ENCODE assay signal across 16 mouse cellular contexts in the genomic region with DNA sequence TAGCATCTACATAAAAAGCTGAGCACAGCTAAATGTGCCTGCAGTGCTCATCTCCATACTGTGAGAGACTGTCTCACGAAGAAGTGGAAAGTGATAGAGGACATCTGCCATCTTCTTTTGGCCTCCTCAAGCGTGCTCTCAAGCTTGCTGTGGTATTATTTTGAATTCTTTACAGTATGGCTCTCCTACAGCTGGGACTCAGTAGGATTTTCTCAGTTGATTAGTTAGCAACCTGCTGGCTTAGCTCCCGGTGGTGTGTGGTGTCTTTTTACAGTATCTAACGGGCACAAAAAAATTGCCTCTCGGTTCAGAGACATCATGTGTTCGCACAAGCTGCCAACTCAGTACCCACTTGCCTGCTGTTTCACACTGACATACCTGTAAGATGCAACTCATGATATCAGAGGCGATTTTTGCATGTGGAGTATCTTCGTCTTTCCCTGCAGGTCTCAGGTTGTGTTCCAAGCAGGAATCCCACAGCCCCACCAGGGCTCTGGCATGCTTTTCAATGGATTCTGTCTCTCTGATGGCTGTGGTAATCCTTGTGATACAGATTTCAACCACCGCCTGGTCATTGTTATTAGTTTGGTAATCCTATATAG. TPM values are rescaled to one million over a fixed set of nuclear protein-coding genes. Genes with fewer than 3 reads are reported as not detected.
DNase-seq lines count a peak whose midpoint lies in the region; ATAC-seq lines count a peak whose summit lies in the region.
"Had no signal": no experiment of that assay in that cellular context is flagged by ENCODE, and none has a peak within 500 bp of the region (broad histone marks: within the 10 kb centered on the region; RNA-seq: fewer than 3 reads in every experiment).

No protein-coding gene starts in this region.

- no peaks in the 10 kb centered on the region for H3K4me1 ChIP-seq in limb, embryonic 11.5 days (ENCODE audit: control insufficient read depth, insufficient read depth, low read length)
- no peaks in the 10 kb centered on the region for H3K4me1 ChIP-seq in limb, embryonic 10.5 days

- ATAC-seq in limb, embryonic 11.5 days (ENCODE audit: insufficient number of reproducible peaks, low FRiP score, low TSS enrichment, low read depth), result no peak
- ATAC-seq: inflammation-experienced regulatory T-cells, adult 6 months had no signal

- no peak overlapping the region for H3K9ac ChIP-seq in limb, embryonic 11.5 days (ENCODE audit: low read length)

- H3K9me3 ChIP-seq in limb, embryonic 11.5 days (ENCODE audit: control insufficient read depth, low read length), result no peaks in the 10 kb centered on the region
- H3K9me3 ChIP-seq in limb, embryonic 10.5 days (replicated peaks), result no peaks in the 10 kb centered on the region
- H3K9me3 ChIP-seq: G1E had no signal

- no peak overlapping the region for H3K4me2 ChIP-seq in limb, embryonic 11.5 days (ENCODE audit: low read depth, severe bottlenecking)

- WGBS in limb, embryonic 11.5 days, result 86% methylated on average over 9 of the region's 9 CpGs
- WGBS in limb, embryonic 10.5 days, result 90% methylated on average over 9 of the region's 9 CpGs

- no peaks in the 10 kb centered on the region for H3K27me3 ChIP-seq in limb, embryonic 11.5 days (ENCODE audit: control insufficient read depth, insufficient read depth, low read length)
- no peaks in the 10 kb centered on the region for H3K27me3 ChIP-seq in limb, embryonic 10.5 days (ENCODE audit: low read depth, poor library complexity, severe bottlenecking)

- peak; percentile 10 to 28 for DNase-seq in frontal cortex, postnatal 36 days (ENCODE audit: low spot score in 2 of 2)
- DNase-seq in frontal cortex, postnatal 14 days (ENCODE audit: low spot score in 2 of 2), result no peak
- peak; percentile 16 for DNase-seq in limb, embryonic 11.5 days (ENCODE audit: low spot score)
- no peak for DNase-seq in limb, embryonic 10.5 days (ENCODE audit: low spot score)
- DNase-seq in cerebellum, adult 9-10 months, result peak; percentile 35
- peak; percentile 20 to 34 for DNase-seq in cerebellum, postnatal 36 days
- no peak for DNase-seq in thymus, adult 18-20 months
- DNase-seq: adrenal gland, adult 8-10 months; heart, adult 2 months; lung, adult 2 months; midbrain, embryonic 14.5 days; thymus, postnatal 14 days had no signal

- no peak overlapping the region for H3K27ac ChIP-seq in limb, embryonic 11.5 days (replicated peaks; ENCODE audit: low read depth, low read length)
- H3K27ac ChIP-seq in limb, embryonic 10.5 days, result no peak overlapping the region
- H3K27ac ChIP-seq: heart, adult 2 months had no signal

- no peaks in the 10 kb centered on the region for H3K36me3 ChIP-seq in limb, embryonic 11.5 days (ENCODE audit: control insufficient read depth, insufficient read depth, low read length)
- H3K36me3 ChIP-seq in limb, embryonic 10.5 days, result no peaks in the 10 kb centered on the region
- H3K36me3 ChIP-seq: G1E had no signal

- no peak overlapping the region for H3K4me3 ChIP-seq in limb, embryonic 11.5 days (ENCODE audit: low read depth, low read length)
- H3K4me3 ChIP-seq in limb, embryonic 10.5 days, result no peak overlapping the region
- H3K4me3 ChIP-seq: heart, adult 2 months had no signal

RNA-seq across cellular contexts. Expression of gene Ptx3, which starts 34.9 kb away (rescaled TPM):
- polyA plus RNA-seq in limb, embryonic 11.5 days (2014; fragmentation: Nextera tagmentation; extraction: Ambion mirVana), result 9.1 and 10.9 TPM in 2 replicates
- polyA plus RNA-seq in limb, embryonic 10.5 days (2016; fragmentation: Nextera tagmentation; extraction: Ambion mirVana), result 4.3 and 6.0 TPM in 2 replicates
- polyA plus RNA-seq: G1E; inflammation-experienced regulatory T-cells, adult 6 months; liver, adult 2 months had no signal

RNA-seq across cellular contexts. Expression of gene Veph1, which starts 42.0 kb away (rescaled TPM):
- polyA plus RNA-seq in limb, embryonic 11.5 days (2014; fragmentation: Nextera tagmentation; extraction: Ambion mirVana), result 0.77 and 1.1 TPM in 2 replicates
- 0.38 and 1.0 TPM in 2 replicates for polyA plus RNA-seq in limb, embryonic 10.5 days (2016; fragmentation: Nextera tagmentation; extraction: Ambion mirVana)
- polyA plus RNA-seq: G1E; inflammation-experienced regulatory T-cells, adult 6 months; large intestine, adult 2 months had no signal

Comparison
In these comparisons a context has a peak if more than half of its experiments do, and no peak if none do; other contexts are left out.
1. DNase-seq: peak in frontal cortex, postnatal 36 days (2 of 2), limb, embryonic 11.5 days (single experiment), cerebellum, adult 9-10 months (single experiment) and cerebellum, postnatal 36 days (2 of 2); none in frontal cortex, postnatal 14 days (0 of 2), limb, embryonic 10.5 days (single experiment) and thymus, adult 18-20 months (0 of 2).